Mouse (Mus musculus) spleen, embryonic (tissue): Measurements from ENCODE around the gene Esp15.
"Not testable (repeated sequence)": the region's sequence is repeated elsewhere in the genome, so short reads cannot be mapped to it uniquely, and the experiment has no call there.

Experiments
- CTCF ChIA-PET: fragments of 350-600 bp; sonication (Branson Sonifier 250); formaldehyde crosslinking; loops from one replicate; lab custom pipeline; 2022; lab: Charles Lee

The Esp15 gene

DNA sequence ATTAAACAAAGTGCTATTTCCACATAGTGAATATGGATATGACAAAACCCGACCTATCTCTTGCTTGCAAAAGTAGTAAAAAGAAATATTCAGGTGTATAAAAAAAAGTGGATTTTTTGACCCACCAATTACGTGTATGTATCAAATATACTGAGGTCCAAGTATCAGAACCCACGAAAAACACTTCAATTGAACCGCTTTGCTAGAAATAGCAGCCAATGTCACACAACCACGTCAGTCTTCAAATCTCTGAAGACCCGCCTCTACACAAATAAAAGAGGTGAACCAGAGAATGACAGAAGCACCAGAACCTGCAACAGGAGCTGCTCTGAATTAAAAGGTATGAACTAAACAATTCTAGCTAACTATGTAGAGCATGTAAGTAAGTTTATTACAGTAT, at the start of gene Esp15:
Gene Esp15 (plus strand): TSS at position 301 of the 400 bp plus-strand sequence.
- CTCF ChIA-PET, result not testable (repeated sequence)

DNA sequence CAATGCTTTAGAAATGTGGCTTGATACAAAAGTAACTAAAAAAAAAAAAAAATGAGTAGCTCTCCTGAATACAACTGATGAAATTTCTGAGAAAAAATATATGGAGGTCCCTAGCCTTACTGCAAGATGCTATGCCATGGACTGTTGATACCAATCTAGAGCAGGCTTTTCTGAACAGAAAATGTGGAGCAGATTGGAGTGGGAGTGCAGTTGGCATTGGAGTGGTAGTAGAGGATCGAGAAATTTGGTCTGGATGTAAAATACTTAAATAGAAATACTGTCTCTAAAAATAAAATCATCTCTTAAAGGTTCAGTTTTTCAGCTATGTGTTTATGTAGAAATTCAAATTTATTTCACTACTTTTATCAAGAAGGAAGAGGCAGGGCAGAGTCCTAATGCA, 49.2 kb upstream of the Esp15 start:
- CTCF ChIA-PET, result no interaction called here
